Mouse (Mus musculus) kidney, postnatal 0 days (tissue): ENCODE measurements at regions not wholly inside any gene's neighbourhood (a gene's known extent, or its start where the extent isn't known, plus 50 kb on each side); places are given as distances from the start of the nearest gene placed in this dataset.

ENCODE experiments used
- ATAC-seq: fragments of 200-750 bp; cut with Nextera tagmentation; replicated peaks from 2 replicates; pipeline ENCODE4 v1.8.0; 2017; ENCODE audit warnings: low read depth, moderate number of reproducible peaks, moderate TSS enrichment, moderate library complexity; ENCODE audit not compliant: low FRiP score
- DNase-seq: peaks from one replicate; pipeline ENCODE4 v3.0.0-alpha.2; 2016; ENCODE audit warnings: low spot score
- H3K27ac ChIP-seq: fragments of 300-500 bp; sonication (generic); 2 replicates; pipeline ENCODE4 v1.5.1; 2014; ENCODE audit warnings: mild to moderate bottlenecking
- H3K27me3 ChIP-seq: fragments of 300-500 bp; sonication (generic); 2 replicates; pipeline ENCODE4 v1.6.1; 2014; ENCODE audit warnings: low read length, mixed read lengths; ENCODE audit not compliant: insufficient read depth
- H3K36me3 ChIP-seq: fragments of 300-500 bp; sonication (generic); 2 replicates; pipeline ENCODE4 v1.6.1; 2014; ENCODE audit warnings: low read length, mixed read lengths; ENCODE audit not compliant: insufficient read depth
- H3K4me1 ChIP-seq: fragments of 300-500 bp; sonication (generic); replicated peaks from 2 replicates; pipeline ENCODE4 v1.6.1; 2014; ENCODE audit warnings: antibody characterized with exemption, low read length, mixed read lengths; ENCODE audit not compliant: insufficient read depth
- H3K4me2 ChIP-seq: fragments of 300-500 bp; sonication (generic); 2 replicates; pipeline ENCODE4 v1.6.1; 2014; ENCODE audit warnings: mild to moderate bottlenecking, low read length, moderate library complexity, mixed read lengths
- H3K4me3 ChIP-seq: fragments of 300-500 bp; sonication (generic); replicated peaks from 2 replicates; pipeline ENCODE4 v1.5.1; 2014; ENCODE audit warnings: low read depth, low read length
- H3K9ac ChIP-seq: fragments of 300-500 bp; sonication (generic); 2 replicates; pipeline ENCODE4 v1.6.1; 2014; ENCODE audit warnings: low read depth, low read length
- H3K9me3 ChIP-seq: fragments of 300-500 bp; sonication (generic); replicated peaks from 2 replicates; pipeline ENCODE4 v1.6.1; 2016; ENCODE audit warnings: low read length, inconsistent platforms, mixed read lengths
- CTCF ChIP-seq: IDR thresholded peaks from 2 replicates; pipeline ENCODE4 v1.5.1; 2016; ENCODE audit warnings: antibody characterized with exemption, low read depth, mild to moderate bottlenecking, moderate library complexity
- WGBS: fragments of 180-500 bp; shearing (Covaris S2); extraction: QIAGEN DNeasy Blood & Tissue Kit; methylation state at CpG from one replicate; pipeline ENCODE4 v1.1.7; 2014; 5-methylcytosine and 5-hydroxymethylcytosine counted together

GRCm38 (mm10) chr19:56091581-56091980 lies 195.4 kb upstream of the Habp2 start:
- H3K36me3 ChIP-seq: no peaks in the 10 kb centered on the region
- TF ChIP-seq CTCF: no peak
- no peak for DNase-seq
- no peak overlapping the region for H3K4me2 ChIP-seq
- WGBS: 93% methylated on average over 5 of the region's 5 CpGs
- H3K4me3 ChIP-seq: no peak overlapping the region
- 0 out of 2 replicates have a peak, but pooled peaks cover 6% of the 10 kb centered on the region for H3K4me1 ChIP-seq
- H3K9ac ChIP-seq: no peak overlapping the region
- no peak overlapping the region for H3K27ac ChIP-seq
- no peaks in the 10 kb centered on the region for H3K9me3 ChIP-seq
- ATAC-seq: no peak
- no peaks in the 10 kb centered on the region for H3K27me3 ChIP-seq

GRCm38 (mm10) chr19:56095873-56096272 lies 191.1 kb upstream of the Habp2 start:
- ATAC-seq (no peak), DNase-seq (no peak)
- H3K27me3 ChIP-seq: no peaks in the 10 kb centered on the region
- WGBS: 68% methylated on average over 6 of the region's 6 CpGs
- no peak for TF ChIP-seq CTCF
- no peak overlapping the region for H3K4me2 ChIP-seq
- H3K9me3 ChIP-seq: no peaks in the 10 kb centered on the region
- no peak overlapping the region for H3K27ac ChIP-seq
- H3K36me3 ChIP-seq: no peaks in the 10 kb centered on the region
- no peak overlapping the region for H3K9ac ChIP-seq
- H3K4me3 ChIP-seq: no peak overlapping the region
- 0 out of 2 replicates have a peak, but pooled peaks cover 6% of the 10 kb centered on the region for H3K4me1 ChIP-seq

- H3K36me3 ChIP-seq: no peaks in the 10 kb centered on the region
- no peaks in the 10 kb centered on the region for H3K4me1 ChIP-seq
- H3K4me2 ChIP-seq: no peak overlapping the region
- no peaks in the 10 kb centered on the region for H3K27me3 ChIP-seq
- 75% methylated on average over 9 of the region's 9 CpGs for WGBS
- H3K9me3 ChIP-seq: no peaks in the 10 kb centered on the region
- no peak overlapping the region for H3K4me3 ChIP-seq
- H3K9ac ChIP-seq: no peak overlapping the region
- TF ChIP-seq CTCF: no peak
- DNase-seq (no peak), ATAC-seq (no peak)
- no peak overlapping the region for H3K27ac ChIP-seq
These were observed 187.2 kb upstream of the Habp2 start for GRCm38 (mm10) chr19:56099725-56100124.

- Histone ChIP-seq H3K9me3 (no peaks in the 10 kb centered on the region), H3K4me2 (no peak overlapping the region), H3K27me3 (no peaks in the 10 kb centered on the region), H3K27ac (no peak overlapping the region), H3K4me3 (no peak overlapping the region), H3K36me3 (no peaks in the 10 kb centered on the region), H3K9ac (no peak overlapping the region), H3K4me1 (no peaks in the 10 kb centered on the region)
- DNase-seq: no peak
- ATAC-seq: no peak
- 78% methylated on average over 4 of the region's 4 CpGs for WGBS
- TF ChIP-seq CTCF: peak; percentile 34; the same call in 1 of the 2 replicates
These were observed 186.6 kb upstream of the Habp2 start for GRCm38 (mm10) chr19:56100131-56100872.

GRCm38 (mm10) chr19:56102454-56103080 lies 184.4 kb upstream of the Habp2 start:
- no peaks in the 10 kb centered on the region for H3K27me3 ChIP-seq
- ATAC-seq (no peak), DNase-seq (no peak)
- no peaks in the 10 kb centered on the region for H3K36me3 ChIP-seq
- 0 out of 2 replicates have a peak, but pooled peaks cover 4% of the 10 kb centered on the region for H3K4me1 ChIP-seq
- H3K9me3 ChIP-seq: no peaks in the 10 kb centered on the region
- no peak overlapping the region for H3K27ac ChIP-seq
- no peak overlapping the region for H3K9ac ChIP-seq
- no peak overlapping the region for H3K4me3 ChIP-seq
- TF ChIP-seq CTCF: no peak
- 61% methylated on average over 7 of the region's 7 CpGs for WGBS
- no peak overlapping the region for H3K4me2 ChIP-seq

GRCm38 (mm10) chr19:56105073-56105451 lies 181.9 kb upstream of the Habp2 start:
- Histone ChIP-seq H3K4me2 (peak overlapping the region; percentile 31; the same call in 1 of the 2 replicates), H3K4me3 (no peak overlapping the region), H3K9me3 (no peaks in the 10 kb centered on the region), H3K36me3 (no peaks in the 10 kb centered on the region), H3K9ac (no peak overlapping the region), H3K27ac (no peak overlapping the region), H3K27me3 (no peaks in the 10 kb centered on the region), H3K4me1 (0 out of 2 replicates have a peak, but pooled peaks cover 4% of the 10 kb centered on the region)
- no peak for TF ChIP-seq CTCF
- no peak for ATAC-seq
- 30% methylated on average over 4 of the region's 4 CpGs for WGBS
- peak; percentile 16 for DNase-seq
